Comparison of ENCODE assay signal across 10 mouse cellular contexts in genomic region chr10:24834634-24835371, GRCm38 (mm10). TPM values are rescaled to one million over a fixed set of nuclear protein-coding genes. Genes with fewer than 3 reads are reported as not detected.
DNase-seq lines count a peak whose midpoint lies in the region; ATAC-seq and TF ChIP-seq lines count a peak whose summit lies in the region.
"Had no signal": no experiment of that assay in that cellular context is flagged by ENCODE, and none has a peak within 500 bp of the region (broad histone marks: within the 10 kb centered on the region; RNA-seq: fewer than 3 reads in every experiment).

No protein-coding gene starts in this region.

- H3K27me3 ChIP-seq in ES-Bruce4 (ENCODE audit: control insufficient read depth, insufficient read depth, low read length, poor library complexity, severe bottlenecking) = no peaks in the 10 kb centered on the region
- no peaks in the 10 kb centered on the region for H3K27me3 ChIP-seq in forebrain, postnatal 0 days (ENCODE audit: insufficient read depth, low read length)

- H3K4me1 ChIP-seq in ES-Bruce4 (ENCODE audit: control insufficient read depth, insufficient read depth, low read length) = peaks cover 12% of the 10 kb centered on the region
- no peaks in the 10 kb centered on the region for H3K4me1 ChIP-seq in forebrain, postnatal 0 days (ENCODE audit: insufficient read depth)

- TF ChIP-seq EP300 in ES-Bruce4 (IDR thresholded peaks at IDR 0.05; ENCODE audit: insufficient read depth, low read depth, low read length) = peak; percentile 98

- no peak for TF ChIP-seq CTCF in ES-Bruce4 (IDR thresholded peaks at IDR 0.05; ENCODE audit: low read depth, low read length)
- TF ChIP-seq CTCF in forebrain, postnatal 0 days (IDR thresholded peaks at IDR 0.05; ENCODE audit: low read depth) = no peak

- peak overlapping the region; percentile 83 for H3K9ac ChIP-seq in ES-Bruce4 (ENCODE audit: low read depth, poor library complexity, severe bottlenecking)
- no peak overlapping the region for H3K9ac ChIP-seq in forebrain, postnatal 0 days

- no peak for TF ChIP-seq POLR2A in ES-Bruce4 (IDR thresholded peaks at IDR 0.05; ENCODE audit: insufficient read depth, low read length)

- H3K4me2 ChIP-seq in forebrain, postnatal 0 days (ENCODE audit: low read depth) = peak overlapping the region; percentile 43

- H3K27ac ChIP-seq in ES-Bruce4 (ENCODE audit: insufficient read depth, low read length) = peak overlapping the region; percentile 99
- H3K27ac ChIP-seq in forebrain, postnatal 0 days (ENCODE audit: low read depth, low read length) = no peak overlapping the region

- 18% methylated on average over 4 of the region's 4 CpGs for WGBS in forebrain, postnatal 0 days

- peak; percentile 73 for DNase-seq in NIH3T3 (ENCODE audit: low read depth)
- DNase-seq in forebrain, postnatal 0 days = no peak
- DNase-seq in mesoderm, embryonic 11.5 days (ENCODE audit: low read depth, low spot score) = peak; percentile 21
- no peak for DNase-seq in right cerebral cortex, postnatal 36 days (ENCODE audit: low spot score in 2 of 2)
- no peak for DNase-seq in left cerebral cortex, adult 9 months (ENCODE audit: low spot score in 2 of 2)
- no peak for DNase-seq in spleen, postnatal 36 days (ENCODE audit: low spot score in 2 of 2)
- no peak for DNase-seq in kidney, adult 11 months
- DNase-seq: gastrocnemius, postnatal 36 days had no signal

- peak overlapping the region; percentile 86 for H3K4me3 ChIP-seq in ES-Bruce4 (ENCODE audit: low read depth, low read length)
- 0 out of 2 replicates have a peak overlapping the region, but pooled peaks have one; percentile 23 for H3K4me3 ChIP-seq in forebrain, postnatal 0 days (ENCODE audit: low read depth, low read length)

- ATAC-seq in forebrain, postnatal 0 days = no peak

- H3K36me3 ChIP-seq in ES-Bruce4 (ENCODE audit: control insufficient read depth, insufficient read depth, low read length, poor library complexity, severe bottlenecking) = peaks cover 8% of the 10 kb centered on the region
- no peaks in the 10 kb centered on the region for H3K36me3 ChIP-seq in forebrain, postnatal 0 days (ENCODE audit: insufficient read depth)

- H3K9me3 ChIP-seq in ES-Bruce4 (replicated peaks; ENCODE audit: control insufficient read depth, insufficient read depth, low read length, poor library complexity, severe bottlenecking) = peaks cover 12% of the 10 kb centered on the region
- H3K9me3 ChIP-seq in forebrain, postnatal 0 days (ENCODE audit: low read length) = no peaks in the 10 kb centered on the region

RNA-seq across cellular contexts. Expression of gene Enpp3, which starts 7.8 kb away (rescaled TPM):
- polyA plus RNA-seq in ES-Bruce4 (2011; ENCODE audit: insufficient read depth, insufficient read length, low read depth, missing spikeins) = 74.7 and 74.9 TPM in 2 replicates
- total RNA-seq in forebrain, postnatal 0 days (2014; rRNA removed) = 2.3 and 2.5 TPM in 2 replicates
- polyA plus RNA-seq in forebrain, postnatal 0 days (2015; fragmentation: Nextera tagmentation; extraction: Ambion mirVana) = 1.2 and 1.7 TPM in 2 replicates
- total RNA-seq: monocyte, adult 5-6 weeks had no signal

RNA-seq across cellular contexts. Expression of gene Med23, which starts 35.0 kb away (rescaled TPM):
- polyA plus RNA-seq in ES-Bruce4 (2011; ENCODE audit: insufficient read depth, insufficient read length, low read depth, missing spikeins) = 38.6 and 43.2 TPM in 2 replicates
- 36.2 and 41.7 TPM in 2 replicates for total RNA-seq in forebrain, postnatal 0 days (2014; rRNA removed)
- 11.5 and 16.2 TPM in 2 replicates for polyA plus RNA-seq in forebrain, postnatal 0 days (2015; fragmentation: Nextera tagmentation; extraction: Ambion mirVana)

Comparison
In these comparisons a context has a peak if more than half of its experiments do, and no peak if none do; other contexts are left out.
1. DNase-seq: peak in NIH3T3 (single experiment) and mesoderm, embryonic 11.5 days (single experiment); none in forebrain, postnatal 0 days (single experiment), right cerebral cortex, postnatal 36 days (0 of 2), left cerebral cortex, adult 9 months (0 of 2), spleen, postnatal 36 days (0 of 2) and kidney, adult 11 months (single experiment).
2. RNA of gene Enpp3, which starts 7.8 kb away (polyA plus RNA-seq): 74.7 to 74.9 TPM in ES-Bruce4; 1.2 to 1.7 TPM in forebrain, postnatal 0 days; every median in the first group is over 10 times any median in the second.